Mouse (Mus musculus) T-helper 1 cell (primary cell): ENCODE measurements around the gene Galnt17.

Source experiments
- in situ Hi-C: fragments of 300-600 bp; cut with MboI, MseI; formaldehyde crosslinking; loops from one replicate; pipeline ENCODE4 v1.15.1; 2025; ENCODE audit warnings: high pct_unique_total_duplicates

The Galnt17 gene

DNA sequence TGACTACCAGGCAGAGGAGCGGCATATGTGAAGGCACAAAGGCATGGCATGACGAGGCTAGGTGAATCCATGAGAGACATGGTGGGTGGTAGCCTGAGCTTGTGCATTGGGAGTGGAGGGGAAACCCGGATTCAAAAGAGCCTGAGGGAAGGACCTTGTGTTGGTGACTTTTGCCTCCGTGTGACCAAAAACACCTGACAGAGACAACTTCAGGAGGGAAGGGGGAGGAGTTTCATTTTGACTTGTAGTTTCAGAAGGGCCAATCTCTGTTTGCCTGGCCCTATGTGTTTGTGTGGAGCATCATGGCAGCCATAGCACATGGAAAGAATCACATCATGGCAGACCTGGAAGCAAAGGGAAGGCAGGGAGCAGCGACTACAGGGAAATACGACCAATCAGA, 459.7 kb downstream of the Galnt17 start:
- in situ Hi-C loops = no loop called here

DNA sequence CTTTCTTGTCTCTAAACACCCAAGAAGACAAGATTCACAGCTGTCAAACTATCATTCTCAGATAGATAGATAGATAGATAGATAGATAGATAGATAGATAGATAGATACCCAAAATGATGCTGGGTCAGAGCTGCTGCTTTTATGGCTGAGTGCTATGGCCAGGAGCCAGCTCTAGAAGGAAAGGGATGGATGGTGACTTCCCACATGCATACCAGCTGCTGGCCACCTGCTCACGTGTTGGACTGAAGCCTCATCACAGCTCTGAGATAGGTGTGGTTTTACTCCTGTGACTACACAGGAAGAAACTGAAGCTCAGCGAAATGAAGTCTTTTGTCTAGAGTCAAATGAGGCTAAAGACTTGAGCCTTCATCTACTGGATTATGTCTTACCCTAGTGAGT, 482.5 kb downstream of the Galnt17 start:
- in situ Hi-C loops = no loop called here
